Mouse (Mus musculus) stomach, embryonic 14.5 days (tissue): ENCODE results near the gene Rps16. TPM values are rescaled to one million over a fixed set of nuclear protein-coding genes. Genes with fewer than 3 reads are reported as not detected.

Source experiments
- ATAC-seq: fragments of 200-750 bp; cut with Nextera tagmentation; 2 replicates; pipeline ENCODE4 v1.8.0; 2017; ENCODE audit warnings: low read depth, moderate TSS enrichment; ENCODE audit not compliant: insufficient number of reproducible peaks, insufficient read depth, low FRiP score
- H3K27ac ChIP-seq: fragments of 300-500 bp; sonication (generic); 2 replicates; pipeline ENCODE4 v1.5.1; 2014; ENCODE audit warnings: mild to moderate bottlenecking, low read length, moderate library complexity, mixed read lengths
- H3K27me3 ChIP-seq: fragments of 300-500 bp; sonication (generic); 2 replicates; pipeline ENCODE4 v1.6.1; 2014; ENCODE audit warnings: low read length, control low read depth, mixed read lengths; ENCODE audit not compliant: control insufficient read depth, insufficient read depth
- H3K36me3 ChIP-seq: fragments of 300-500 bp; sonication (generic); 2 replicates; pipeline ENCODE4 v1.6.1; 2014; ENCODE audit warnings: mild to moderate bottlenecking, control low read depth, low read length, moderate library complexity, mixed read lengths; ENCODE audit not compliant: control insufficient read depth, insufficient read depth
- H3K4me1 ChIP-seq: fragments of 300-500 bp; sonication (generic); 2 replicates; pipeline ENCODE4 v1.6.1; 2014; ENCODE audit warnings: low read length, control low read depth, mixed read lengths; ENCODE audit not compliant: control insufficient read depth, insufficient read depth
- H3K4me2 ChIP-seq: fragments of 300-500 bp; sonication (generic); replicated peaks from 2 replicates; pipeline ENCODE4 v1.6.1; 2014; ENCODE audit warnings: low read depth, low read length, control low read depth
- H3K4me3 ChIP-seq: fragments of 300-500 bp; sonication (generic); 2 replicates; pipeline ENCODE4 v1.5.1; 2014; ENCODE audit warnings: low read depth, low read length, control low read depth
- H3K9ac ChIP-seq: fragments of 300-500 bp; sonication (generic); replicated peaks from 2 replicates; pipeline ENCODE4 v1.6.1; 2014; ENCODE audit warnings: low read depth, mild to moderate bottlenecking, control low read depth, low read length, moderate library complexity, mixed read lengths
- H3K9me3 ChIP-seq: fragments of 300-500 bp; sonication (generic); 2 replicates; pipeline ENCODE4 v1.6.1; 2016; ENCODE audit warnings: low read depth, low read length, control low read depth; ENCODE audit not compliant: control insufficient read depth
- WGBS: fragments of 180-500 bp; shearing (Covaris S2); extraction: QIAGEN DNeasy Blood & Tissue Kit; methylation state at CpG from one replicate; pipeline ENCODE4 v1.1.7; 2014; 5-methylcytosine and 5-hydroxymethylcytosine counted together
- polyA plus RNA-seq: library from polyadenylated mRNA; unstranded; fragments of >200 nt; fragmentation: Nextera tagmentation; extraction: Ambion mirVana; gene quantifications from 2 replicates; pipeline ENCODE4 v1.2.1, GENCODE M21; 2014

The Rps16 gene
- polyA plus RNA-seq, 1 experiment from 2014 or later = 1,269 TPM

GRCm38 (mm10) chr7:28378066-28378690, 27.7 kb downstream of the Rps16 start:
- Histone ChIP-seq H3K9ac (peak overlapping the region; percentile 88), H3K36me3 (peaks cover 7% of the 10 kb centered on the region; the same call in 1 of the 2 replicates), H3K4me3 (peak overlapping the region; percentile 84), H3K27ac (peak overlapping the region; percentile 96), H3K4me1 (peaks cover 49% of the 10 kb centered on the region), H3K27me3 (no peaks in the 10 kb centered on the region), H3K4me2 (peak overlapping the region; percentile 91), H3K9me3 (no peaks in the 10 kb centered on the region)
- ATAC-seq = no peak
- 31% methylated on average over 32 of the region's 32 CpGs for WGBS

GRCm38 (mm10) chr7:28378769-28379651, 28.6 kb downstream of the Rps16 start:
- H3K4me2 ChIP-seq = peak overlapping the region; percentile 91
- peak; percentile 43; the same call in 1 of the 2 replicates for ATAC-seq
- peak overlapping the region; percentile 88 for H3K9ac ChIP-seq
- 2% methylated on average over 53 of the region's 53 CpGs for WGBS
- no peaks in the 10 kb centered on the region for H3K9me3 ChIP-seq
- H3K27ac ChIP-seq = peak overlapping the region; percentile 96
- H3K27me3 ChIP-seq = no peaks in the 10 kb centered on the region
- H3K36me3 ChIP-seq = peaks cover 7% of the 10 kb centered on the region; the same call in 1 of the 2 replicates
- H3K4me1 ChIP-seq = peaks cover 45% of the 10 kb centered on the region
- peak overlapping the region; percentile 84 for H3K4me3 ChIP-seq

GRCm38 (mm10) chr7:28380237-28381016, 30.0 kb downstream of the Rps16 start, which contains the start of gene Zfp36:
Gene Zfp36 (minus strand): TSS chr7:28380253.
- H3K36me3 ChIP-seq = peaks cover 7% of the 10 kb centered on the region; the same call in 1 of the 2 replicates
- H3K4me3 ChIP-seq = peak within 1 kb of the TSS; percentile 84
- no peaks in the 10 kb centered on the region for H3K9me3 ChIP-seq
- H3K27ac ChIP-seq = peak within 1 kb of the TSS; percentile 96
- 41% methylated on average over 17 of the region's 17 CpGs for WGBS
- no peak for ATAC-seq
- peaks cover 41% of the 10 kb centered on the region for H3K4me1 ChIP-seq
- H3K9ac ChIP-seq = peak within 1 kb of the TSS; percentile 88
- no peaks in the 10 kb centered on the region for H3K27me3 ChIP-seq
- H3K4me2 ChIP-seq = peak within 1 kb of the TSS; percentile 91

- Histone ChIP-seq H3K4me1 (peaks cover 41% of the 10 kb centered on the region), H3K4me2 (peak overlapping the region; percentile 43), H3K4me3 (peak overlapping the region; percentile 17), H3K36me3 (peaks cover 11% of the 10 kb centered on the region; the same call in 1 of the 2 replicates), H3K9ac (peak overlapping the region; percentile 38), H3K27ac (peak overlapping the region; percentile 96), H3K27me3 (no peaks in the 10 kb centered on the region), H3K9me3 (no peaks in the 10 kb centered on the region)
- ATAC-seq = peak; percentile 21; the same call in 1 of the 2 replicates
- WGBS = 3% methylated on average over 30 of the region's 30 CpGs
Measured at GRCm38 (mm10) chr7:28381017-28381790, 30.8 kb downstream of the Rps16 start.

GRCm38 (mm10) chr7:28381938-28382337, 31.5 kb downstream of the Rps16 start:
- peak overlapping the region; percentile 10 for H3K9ac ChIP-seq

GRCm38 (mm10) chr7:28382347-28382951, 32.0 kb downstream of the Rps16 start:
- H3K4me3 ChIP-seq = peak overlapping the region; percentile 17; the same call in 1 of the 2 replicates
- no peaks in the 10 kb centered on the region for H3K27me3 ChIP-seq
- ATAC-seq = no peak
- peaks cover 14% of the 10 kb centered on the region; the same call in 1 of the 2 replicates for H3K36me3 ChIP-seq
- H3K27ac ChIP-seq = peak overlapping the region; percentile 96
- H3K4me1 ChIP-seq = peaks cover 35% of the 10 kb centered on the region
- no peak overlapping the region; the same call in 1 of the 2 replicates for H3K9ac ChIP-seq
- peak overlapping the region; percentile 43 for H3K4me2 ChIP-seq
- no peaks in the 10 kb centered on the region for H3K9me3 ChIP-seq
- WGBS = 37% methylated on average over 11 of the region's 12 CpGs

More at GRCm38 (mm10) chr7:28381938-28382337, 31.5 kb downstream of the Rps16 start:
- 1% methylated on average over 20 of the region's 20 CpGs for WGBS
- H3K36me3 ChIP-seq = peaks cover 13% of the 10 kb centered on the region; the same call in 1 of the 2 replicates
- peak; percentile 68 for ATAC-seq
- H3K27ac ChIP-seq = peak overlapping the region; percentile 96
- H3K4me3 ChIP-seq = peak overlapping the region; percentile 17
- peaks cover 40% of the 10 kb centered on the region for H3K4me1 ChIP-seq
- peak overlapping the region; percentile 43 for H3K4me2 ChIP-seq
- no peaks in the 10 kb centered on the region for H3K9me3 ChIP-seq
- no peaks in the 10 kb centered on the region for H3K27me3 ChIP-seq

GRCm38 (mm10) chr7:28382981-28383396, 32.5 kb downstream of the Rps16 start:
- no peak for ATAC-seq
- no peak overlapping the region for H3K9ac ChIP-seq
- no peaks in the 10 kb centered on the region for H3K27me3 ChIP-seq
- peaks cover 13% of the 10 kb centered on the region; the same call in 1 of the 2 replicates for H3K36me3 ChIP-seq
- no peaks in the 10 kb centered on the region for H3K9me3 ChIP-seq
- peak overlapping the region; percentile 43; the same call in 1 of the 2 replicates for H3K4me2 ChIP-seq
- WGBS = 53% methylated on average over 11 of the region's 11 CpGs
- peaks cover 29% of the 10 kb centered on the region for H3K4me1 ChIP-seq
- H3K27ac ChIP-seq = peak overlapping the region; percentile 96
- H3K4me3 ChIP-seq = no peak overlapping the region
